In the genomic region with DNA sequence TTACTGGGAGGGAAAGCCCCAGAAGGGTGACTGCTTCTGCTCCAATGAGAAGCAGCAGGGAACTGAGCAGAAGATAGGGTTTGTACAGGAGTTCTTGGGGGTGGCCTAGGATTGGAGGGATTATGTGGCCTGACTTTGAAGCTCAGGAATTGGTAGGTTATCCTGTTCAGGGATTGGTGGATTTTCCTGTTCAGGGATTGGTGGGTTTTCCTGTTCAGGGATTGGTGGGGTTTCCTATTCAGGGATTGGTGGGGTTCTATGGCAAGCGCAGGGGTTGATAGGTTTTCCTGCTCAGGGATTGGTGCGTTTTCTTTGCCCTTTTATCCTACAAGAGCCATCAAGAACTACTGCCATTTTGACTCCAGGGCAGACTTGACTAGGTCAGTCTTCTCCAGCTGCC, we compare ENCODE assay signal across 25 mouse cellular contexts. TPM values are rescaled to one million over a fixed set of nuclear protein-coding genes. Genes with fewer than 3 reads are reported as not detected.
DNase-seq lines count a peak whose midpoint lies in the region; ATAC-seq lines count a peak whose summit lies in the region.
"Had no signal": no experiment of that assay in that cellular context is flagged by ENCODE, and none has a peak within 500 bp of the region (broad histone marks: within the 10 kb centered on the region; RNA-seq: fewer than 3 reads in every experiment).

No protein-coding gene starts in this region.

- H3K36me3 ChIP-seq in heart, embryonic 12.5 days: no peaks in the 10 kb centered on the region; the same call in 1 of the 2 replicates
- H3K36me3 ChIP-seq: embryonic facial prominence, embryonic 13.5 days; embryonic facial prominence, embryonic 15.5 days; forebrain, embryonic 10.5 days; forebrain, embryonic 12.5 days; forebrain, embryonic 15.5 days had no signal

- peak; percentile 64 for DNase-seq in heart, adult 11 months
- DNase-seq in ES-CJ7 (ENCODE audit: low read depth, low spot score) (peak; percentile 27), ZHBTc4 (ENCODE audit: low read depth, low spot score) (peak; percentile 29)
- DNase-seq in retina, embryonic 14.5 days (ENCODE audit: low spot score): no peak
- DNase-seq in cerebellum, adult 8-10 months: no peak
- DNase-seq: adrenal gland, adult 8-10 months; adrenal gland, postnatal 14 days; adrenal gland, postnatal 36 days; B cell, adult 2 months; cerebellum, adult 11-12 months; cerebellum, adult 2 months; cerebellum, adult 9-11 months; cerebellum, postnatal 14 days; cerebellum, postnatal 36 days; embryo, embryonic 11 days; forebrain, postnatal 0 days had no signal

- WGBS in heart, embryonic 12.5 days: 86% methylated on average over 2 of the region's 2 CpGs

- peaks cover 2% of the 10 kb centered on the region for H3K4me1 ChIP-seq in heart, embryonic 12.5 days (replicated peaks)
- H3K4me1 ChIP-seq: embryonic facial prominence, embryonic 13.5 days; embryonic facial prominence, embryonic 15.5 days; forebrain, embryonic 10.5 days; forebrain, embryonic 12.5 days; forebrain, embryonic 15.5 days had no signal

- no peak for ATAC-seq in heart, embryonic 12.5 days (ENCODE audit: insufficient number of reproducible peaks, low FRiP score)
- ATAC-seq: CD4-positive, CD25-positive, alpha-beta regulatory T cell, adult 4 months; forebrain, embryonic 15.5 days; forebrain, postnatal 0 days had no signal

- no peaks in the 10 kb centered on the region for H3K27me3 ChIP-seq in heart, embryonic 12.5 days (replicated peaks)
- H3K27me3 ChIP-seq: CH12.LX; embryonic facial prominence, embryonic 13.5 days; embryonic facial prominence, embryonic 15.5 days; forebrain, embryonic 12.5 days; forebrain, embryonic 15.5 days had no signal

- 0 out of 2 replicates have a peak, but pooled peaks cover 2% of the 10 kb centered on the region for H3K9me3 ChIP-seq in heart, embryonic 12.5 days (replicated peaks)
- H3K9me3 ChIP-seq: embryonic facial prominence, embryonic 13.5 days; embryonic facial prominence, embryonic 15.5 days; forebrain, embryonic 10.5 days; forebrain, embryonic 12.5 days; forebrain, embryonic 15.5 days had no signal

- H3K4me2 ChIP-seq in heart, embryonic 12.5 days: no peak overlapping the region
- H3K4me2 ChIP-seq: embryonic facial prominence, embryonic 13.5 days; embryonic facial prominence, embryonic 15.5 days; forebrain, embryonic 12.5 days; forebrain, embryonic 15.5 days had no signal

- no peak overlapping the region for H3K4me3 ChIP-seq in heart, embryonic 12.5 days
- H3K4me3 ChIP-seq: embryonic facial prominence, embryonic 13.5 days; embryonic facial prominence, embryonic 15.5 days; erythroblast, embryonic 14.5 days; forebrain, embryonic 10.5 days; forebrain, embryonic 12.5 days; forebrain, embryonic 15.5 days had no signal

- no peak overlapping the region for H3K27ac ChIP-seq in heart, embryonic 12.5 days (ENCODE audit: poor library complexity, severe bottlenecking)
- H3K27ac ChIP-seq: embryonic facial prominence, embryonic 13.5 days; embryonic facial prominence, embryonic 15.5 days; forebrain, embryonic 10.5 days; forebrain, embryonic 12.5 days; forebrain, embryonic 15.5 days had no signal

- H3K9ac ChIP-seq in heart, embryonic 12.5 days: no peak overlapping the region
- H3K9ac ChIP-seq: embryonic facial prominence, embryonic 13.5 days; embryonic facial prominence, embryonic 15.5 days; forebrain, embryonic 12.5 days; forebrain, embryonic 15.5 days; forebrain, postnatal 0 days had no signal

RNA-seq across cellular contexts. Expression of gene Spryd7, which starts 30.7 kb away (rescaled TPM):
- polyA plus RNA-seq in heart, embryonic 12.5 days (2016; fragmentation: Nextera tagmentation; extraction: Ambion mirVana): 21.9 and 25.3 TPM in 2 replicates

Comparison
In these comparisons a context has a peak if more than half of its experiments do, and no peak if none do; other contexts are left out.
1. DNase-seq: peak in heart, adult 11 months (single experiment), ES-CJ7 (single experiment) and ZHBTc4 (single experiment); none in retina, embryonic 14.5 days (single experiment) and cerebellum, adult 8-10 months (single experiment).